Mouse (Mus musculus): ENCODE data around the gene Ylpm1.

Gene Ylpm1

DNA sequence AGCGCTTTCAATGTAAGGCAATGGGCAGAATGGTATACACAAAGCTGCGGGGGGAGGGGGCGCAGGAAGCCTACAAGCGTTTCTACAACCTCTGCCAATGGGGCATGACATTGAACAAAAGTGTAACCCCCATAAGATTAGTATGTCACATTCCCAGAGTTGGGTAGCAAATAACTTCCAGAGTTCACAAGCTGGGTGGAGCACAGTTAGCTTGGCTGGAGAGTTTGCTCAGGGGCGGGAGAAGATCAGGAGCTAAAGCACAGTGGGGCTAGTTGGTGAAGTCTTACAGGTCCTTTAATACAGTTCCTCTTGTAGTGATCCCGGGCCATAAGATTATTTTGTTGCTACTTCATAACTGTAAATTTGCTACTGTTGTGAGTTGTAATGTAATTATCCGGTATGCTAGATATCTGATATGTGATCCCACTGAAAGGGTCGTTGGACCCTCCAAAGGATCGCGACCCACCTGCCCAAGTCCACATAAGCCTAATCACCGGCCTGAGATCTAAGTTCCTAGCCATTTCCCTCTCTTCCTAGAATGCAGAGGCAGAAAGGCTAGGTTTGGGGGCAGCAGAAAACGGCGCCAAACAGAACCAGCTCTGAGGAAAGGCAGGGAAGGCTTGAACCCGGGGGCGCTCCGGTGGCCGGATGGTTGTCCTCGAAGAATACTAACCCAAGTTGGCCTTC is 114.0 kb downstream of the Ylpm1 start:
- DNase-seq (ENCODE audit: low spot score), result no peak

DNA sequence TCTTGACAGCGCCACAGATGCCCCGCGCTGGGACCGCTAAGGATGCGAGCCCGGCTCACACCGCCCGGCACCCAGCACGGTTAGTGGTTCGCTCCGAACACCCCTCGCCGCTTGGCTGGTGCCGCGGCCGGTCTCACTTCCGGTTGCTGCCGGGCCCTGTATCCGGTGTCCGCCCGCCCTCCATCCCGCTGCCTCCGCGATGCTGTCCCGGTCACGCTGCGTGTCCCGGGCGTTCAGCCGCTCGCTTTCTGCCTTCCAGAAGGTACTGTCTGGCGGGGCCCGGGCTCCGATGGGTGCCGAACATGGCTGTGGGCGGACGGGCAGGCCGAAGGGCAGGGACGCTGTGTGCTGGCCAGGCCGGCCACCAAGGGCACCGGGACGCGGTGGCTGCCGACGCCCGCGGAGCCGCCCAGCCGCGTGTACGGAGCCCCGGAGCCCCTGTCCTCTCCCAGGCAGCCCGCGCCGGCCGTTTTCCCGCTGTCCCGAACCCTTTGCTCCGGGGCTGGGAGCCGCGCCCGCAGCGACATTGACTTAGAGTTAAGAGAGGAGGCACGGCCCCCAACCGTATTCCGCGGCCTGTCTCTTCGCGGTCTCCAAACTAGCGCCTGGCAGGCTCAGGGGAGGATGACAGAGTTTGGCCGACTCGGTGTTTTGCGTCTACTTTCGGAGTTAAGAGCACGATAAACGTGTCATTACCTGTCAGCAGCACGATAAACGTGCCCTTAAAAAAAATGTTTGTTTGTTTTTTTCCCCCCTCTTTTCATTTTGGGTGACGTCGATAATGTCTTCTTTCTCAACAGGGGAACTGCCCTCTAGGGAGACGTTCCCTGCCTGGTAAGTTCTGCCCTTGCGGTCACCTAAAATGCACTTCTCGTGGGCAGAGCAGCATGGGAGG is 114.8 kb downstream of the Ylpm1 start, which contains the start of the genes Prox2 and Dlst:
Prox2 (minus strand) TSS at position 62 of the 895 bp plus-strand sequence.
Dlst (plus strand) TSS at position 136 of the 895 bp plus-strand sequence.
- peak; percentile 89 for DNase-seq (ENCODE audit: low spot score)

- DNase-seq (ENCODE audit: low spot score), result no peak
Observed at GRCm38 (mm10) chr12:85112550-85113251, 116.6 kb downstream of the Ylpm1 start.

- DNase-seq (ENCODE audit: low spot score), result no peak
Observed at GRCm38 (mm10) chr12:85113337-85113736, 117.2 kb downstream of the Ylpm1 start.

DNA sequence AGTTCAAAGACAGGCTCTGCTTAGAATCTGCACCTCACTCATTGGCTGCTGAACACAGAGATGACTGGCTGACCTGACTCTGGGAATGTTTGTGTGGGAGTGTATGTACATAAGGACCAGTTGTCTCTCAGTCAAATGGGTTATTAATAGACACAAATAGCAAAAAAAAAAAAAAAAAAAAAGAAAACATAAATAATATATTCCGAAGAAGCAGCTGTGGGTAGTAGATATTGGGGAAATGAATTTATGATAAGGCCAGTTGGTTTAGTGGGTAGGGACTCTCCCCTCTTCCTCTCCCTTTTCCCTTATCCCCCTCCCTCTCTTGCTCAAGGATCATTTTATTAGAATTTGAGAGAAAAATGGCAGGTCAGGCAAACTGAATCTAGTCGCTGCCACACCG is 117.8 kb downstream of the Ylpm1 start:
- DNase-seq (ENCODE audit: low spot score), result no peak

DNA sequence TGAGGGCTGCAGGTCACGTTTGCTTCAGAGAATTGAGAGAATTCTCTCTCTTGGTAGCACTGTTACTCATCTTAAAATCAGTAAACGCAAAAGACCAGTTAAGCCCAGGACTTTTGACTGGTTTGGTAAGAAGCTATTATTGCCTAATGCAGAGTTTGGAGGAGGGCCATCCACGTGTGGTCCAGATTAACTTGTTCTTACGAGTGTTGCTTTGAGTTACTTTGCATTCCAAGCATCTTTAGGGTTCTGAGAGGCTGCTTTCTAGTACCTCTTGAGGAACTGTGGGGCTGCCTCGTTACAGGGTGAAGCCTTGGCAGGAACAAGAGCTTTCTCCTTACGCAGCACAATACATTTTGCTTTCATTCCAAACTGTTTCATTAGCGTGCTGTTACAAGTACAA is 119.6 kb downstream of the Ylpm1 start:
- no peak for DNase-seq (ENCODE audit: low spot score)
